Mouse (Mus musculus): ENCODE measurements at regions not wholly inside any gene's neighbourhood (a gene's known extent, or its start where the extent isn't known, plus 50 kb on each side); places are given as distances from the start of the nearest gene placed in this dataset.

- H3K4me1 ChIP-seq (ENCODE audit: control insufficient read depth, insufficient read depth, low read length): peaks cover 4% of the 10 kb centered on the region
- WGBS: 39% methylated on average over 13 of the region's 13 CpGs
- peak; percentile 45 for DNase-seq
- no peak overlapping the region for H3K4me3 ChIP-seq (replicated peaks; ENCODE audit: extremely low read depth, low read depth, low read length)
- no peak for TF ChIP-seq CTCF (IDR thresholded peaks at IDR 0.05; ENCODE audit: insufficient read depth, low read length)
- TF ChIP-seq POLR2A (IDR thresholded peaks at IDR 0.05; ENCODE audit: borderline replicate concordance, extremely low read depth, low read depth, low read length): no peak
Observed at GRCm38 (mm10) chr1:82150219-82151128, 82.4 kb upstream of the Gm9747 start.

DNA sequence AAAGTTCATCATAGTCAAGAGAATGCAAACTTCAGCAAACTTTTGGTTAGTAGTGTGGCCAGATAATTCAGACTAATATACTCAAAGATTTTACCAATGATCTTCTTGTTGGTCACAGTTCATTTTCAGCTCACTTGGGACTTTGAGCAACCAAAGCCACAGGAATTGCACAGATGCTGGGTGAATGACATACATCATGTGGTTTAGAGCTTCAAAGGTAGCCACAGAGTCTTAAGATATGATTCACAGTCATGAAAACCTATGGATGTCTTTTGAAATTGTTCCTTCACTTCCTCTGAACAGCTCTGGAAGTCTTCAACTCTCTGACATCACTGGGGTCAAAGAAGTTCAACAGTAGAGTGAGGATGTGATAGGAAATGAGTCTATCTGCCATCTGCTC is 77.0 kb upstream of the Gm9747 start:
- Histone ChIP-seq H3K4me3 (replicated peaks; ENCODE audit: extremely low read depth, low read depth, low read length) (no peak overlapping the region), H3K4me1 (ENCODE audit: control insufficient read depth, insufficient read depth, low read length) (peaks cover 3% of the 10 kb centered on the region)
- no peak for DNase-seq
- no peak for TF ChIP-seq POLR2A (IDR thresholded peaks at IDR 0.05; ENCODE audit: borderline replicate concordance, extremely low read depth, low read depth, low read length)
- TF ChIP-seq CTCF (IDR thresholded peaks at IDR 0.05; ENCODE audit: insufficient read depth, low read length): no peak

- Histone ChIP-seq H3K4me1 (ENCODE audit: control insufficient read depth, insufficient read depth, low read length) (no peaks in the 10 kb centered on the region), H3K4me3 (replicated peaks; ENCODE audit: extremely low read depth, low read depth, low read length) (no peak overlapping the region)
- no peak for TF ChIP-seq CTCF (IDR thresholded peaks at IDR 0.05; ENCODE audit: insufficient read depth, low read length)
- TF ChIP-seq POLR2A (IDR thresholded peaks at IDR 0.05; ENCODE audit: borderline replicate concordance, extremely low read depth, low read depth, low read length): no peak
- WGBS: 78% methylated on average over 1 of the region's 1 CpGs
- no peak for DNase-seq
Observed at GRCm38 (mm10) chr1:82157013-82157412, 75.9 kb upstream of the Gm9747 start.

DNA sequence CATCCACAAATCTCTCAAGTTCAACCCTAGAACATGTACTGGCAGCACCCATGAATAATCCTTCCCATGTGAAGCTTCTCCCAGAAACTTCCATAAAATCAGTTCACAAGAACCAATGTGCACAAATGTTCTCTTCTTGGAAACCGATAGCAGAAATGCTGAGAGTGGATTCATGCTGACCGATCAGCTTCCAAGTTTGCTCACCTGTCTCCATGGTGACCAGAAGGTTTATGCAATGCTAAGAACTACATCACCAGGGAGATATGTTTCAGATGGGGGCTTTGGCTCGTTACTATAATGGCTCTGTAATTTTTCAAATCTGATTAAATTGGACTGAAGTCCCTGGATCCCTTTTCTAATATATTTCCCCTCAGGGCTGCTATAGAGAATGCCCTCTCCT is 74.4 kb upstream of the Gm9747 start:
- Histone ChIP-seq H3K4me1 (ENCODE audit: control insufficient read depth, insufficient read depth, low read length) (no peaks in the 10 kb centered on the region), H3K4me3 (replicated peaks; ENCODE audit: extremely low read depth, low read depth, low read length) (no peak overlapping the region)
- TF ChIP-seq CTCF (IDR thresholded peaks at IDR 0.05; ENCODE audit: insufficient read depth, low read length) (no peak), POLR2A (IDR thresholded peaks at IDR 0.05; ENCODE audit: borderline replicate concordance, extremely low read depth, low read depth, low read length) (no peak)
- no peak for DNase-seq
- WGBS: 48% methylated on average over 3 of the region's 3 CpGs

DNA sequence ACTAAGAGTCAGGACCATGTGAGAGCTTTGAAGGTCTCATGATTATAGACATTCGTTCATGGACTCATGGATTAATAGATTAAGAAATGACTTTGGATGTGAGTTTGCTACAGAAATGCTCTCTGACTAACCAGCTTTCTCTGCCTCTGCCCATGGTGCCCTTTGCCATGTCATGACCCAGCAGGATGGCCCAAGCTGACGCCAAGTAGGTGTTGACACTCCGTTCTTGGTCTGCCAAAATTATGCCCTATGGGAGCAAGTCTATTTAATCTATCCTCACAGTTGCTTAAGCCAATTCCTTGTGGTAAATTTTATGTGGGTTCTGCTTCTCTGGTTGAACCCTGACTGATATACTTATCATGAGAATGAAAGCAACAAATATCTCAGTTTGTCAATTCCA is 73.7 kb upstream of the Gm9747 start:
- no peak for DNase-seq
- H3K4me1 ChIP-seq (ENCODE audit: control insufficient read depth, insufficient read depth, low read length): no peaks in the 10 kb centered on the region
- 83% methylated on average over 3 of the region's 3 CpGs for WGBS
- no peak overlapping the region for H3K4me3 ChIP-seq (replicated peaks; ENCODE audit: extremely low read depth, low read depth, low read length)
- no peak for TF ChIP-seq CTCF (IDR thresholded peaks at IDR 0.05; ENCODE audit: insufficient read depth, low read length)
- TF ChIP-seq POLR2A (IDR thresholded peaks at IDR 0.05; ENCODE audit: borderline replicate concordance, extremely low read depth, low read depth, low read length): no peak

GRCm38 (mm10) chr1:82162926-82163325 is 70.0 kb upstream of the Gm9747 start:
- Histone ChIP-seq H3K4me3 (replicated peaks; ENCODE audit: extremely low read depth, low read depth, low read length) (no peak overlapping the region), H3K4me1 (ENCODE audit: control insufficient read depth, insufficient read depth, low read length) (no peaks in the 10 kb centered on the region)
- DNase-seq: no peak
- WGBS: 77% methylated on average over 6 of the region's 6 CpGs
- TF ChIP-seq CTCF (IDR thresholded peaks at IDR 0.05; ENCODE audit: insufficient read depth, low read length) (no peak), POLR2A (IDR thresholded peaks at IDR 0.05; ENCODE audit: borderline replicate concordance, extremely low read depth, low read depth, low read length) (no peak)

- no peaks in the 10 kb centered on the region for H3K4me1 ChIP-seq (ENCODE audit: control insufficient read depth, insufficient read depth, low read length)
- no peak for TF ChIP-seq CTCF (IDR thresholded peaks at IDR 0.05; ENCODE audit: insufficient read depth, low read length)
- TF ChIP-seq POLR2A (IDR thresholded peaks at IDR 0.05; ENCODE audit: borderline replicate concordance, extremely low read depth, low read depth, low read length): no peak
- 62% methylated on average over 4 of the region's 4 CpGs for WGBS
- H3K4me3 ChIP-seq (replicated peaks; ENCODE audit: extremely low read depth, low read depth, low read length): no peak overlapping the region
- DNase-seq: no peak
Observed at GRCm38 (mm10) chr1:82168158-82168557, 64.8 kb upstream of the Gm9747 start.

DNA sequence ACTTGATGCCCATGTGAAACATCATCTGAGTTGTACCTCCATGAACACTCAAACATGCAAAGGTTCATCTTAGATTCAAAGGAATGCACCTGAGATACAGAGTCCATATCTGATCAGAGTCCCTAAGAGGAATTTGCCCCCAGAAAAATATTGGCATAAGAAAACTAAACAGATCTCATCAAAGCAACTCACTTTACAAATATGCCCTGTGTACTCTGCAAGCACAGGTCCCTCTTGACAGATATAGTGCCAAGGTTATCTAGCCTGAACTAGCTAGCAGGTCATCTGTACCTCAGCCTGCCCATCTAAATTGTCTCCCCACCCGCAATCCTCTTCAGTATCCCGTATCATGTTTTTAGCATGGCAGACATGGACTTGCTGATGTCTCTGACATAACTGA is 64.0 kb upstream of the Gm9747 start:
- Histone ChIP-seq H3K4me1 (ENCODE audit: control insufficient read depth, insufficient read depth, low read length) (no peaks in the 10 kb centered on the region), H3K4me3 (replicated peaks; ENCODE audit: extremely low read depth, low read depth, low read length) (no peak overlapping the region)
- WGBS: 97% methylated on average over 2 of the region's 2 CpGs
- TF ChIP-seq POLR2A (IDR thresholded peaks at IDR 0.05; ENCODE audit: borderline replicate concordance, extremely low read depth, low read depth, low read length) (no peak), CTCF (IDR thresholded peaks at IDR 0.05; ENCODE audit: insufficient read depth, low read length) (no peak)
- DNase-seq: no peak

DNA sequence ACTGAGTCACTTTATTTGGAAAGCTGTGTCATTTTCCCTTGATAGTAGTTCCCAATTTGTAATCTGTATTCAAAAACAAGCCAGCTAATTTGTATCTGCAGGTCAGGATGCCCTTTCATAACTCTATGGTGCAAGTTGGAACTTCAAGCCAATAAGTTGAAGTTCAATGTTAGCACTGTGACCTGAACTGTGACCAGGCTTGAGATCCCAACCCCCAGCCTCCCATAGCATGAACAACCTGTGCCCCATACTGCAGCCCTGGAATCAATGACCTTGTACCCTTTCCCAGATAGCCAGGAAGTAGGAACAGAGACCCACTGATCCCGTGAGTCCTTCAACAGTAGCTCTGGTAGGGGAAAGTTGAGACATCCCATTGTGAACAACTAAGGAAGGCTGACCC is 52.5 kb upstream of the Gm9747 start:
- 69% methylated on average over 1 of the region's 1 CpGs for WGBS
- no peak for DNase-seq
- TF ChIP-seq POLR2A (IDR thresholded peaks at IDR 0.05; ENCODE audit: borderline replicate concordance, extremely low read depth, low read depth, low read length) (no peak), CTCF (IDR thresholded peaks at IDR 0.05; ENCODE audit: insufficient read depth, low read length) (no peak)

More for the DNA sequence above, 52.5 kb upstream of the Gm9747 start:
- Histone ChIP-seq H3K4me3 (replicated peaks; ENCODE audit: extremely low read depth, low read depth, low read length) (no peak overlapping the region), H3K4me1 (ENCODE audit: control insufficient read depth, insufficient read depth, low read length) (no peaks in the 10 kb centered on the region; the same call in 1 of the 2 replicates)
